ENCODE assay signal across 20 mouse cellular contexts in genomic region chr17:47277890-47278289, GRCm38 (mm10).
"Had no signal": no experiment of that assay in that cellular context is flagged by ENCODE, and none has a peak within 500 bp of the region (broad histone marks: within the 10 kb centered on the region; RNA-seq: fewer than 3 reads in every experiment).

No protein-coding gene starts in this region.

- H3K27ac ChIP-seq: kidney, postnatal 0 days; left cerebral cortex, adult 2 months; midbrain, embryonic 10.5 days; midbrain, embryonic 15.5 days; neural tube, embryonic 12.5 days; neural tube, embryonic 15.5 days; stomach, embryonic 15.5 days had no signal

- H3K36me3 ChIP-seq: midbrain, embryonic 15.5 days; neural tube, embryonic 15.5 days; stomach, embryonic 15.5 days had no signal

- H3K9ac ChIP-seq: lung, embryonic 14.5 days; midbrain, embryonic 15.5 days; neural tube, embryonic 12.5 days; neural tube, embryonic 15.5 days; stomach, embryonic 15.5 days had no signal

- DNase-seq: kidney, adult 2 months; kidney, postnatal 36 days; layer of hippocampus, postnatal 36 days; lung, embryonic 14.5 days; lung, postnatal 4 days; retina, postnatal 1 day; right cerebral cortex, postnatal 25 days; spleen, adult 18-20 months; thymus, adult 2 months; thymus, postnatal 14 days; thymus, postnatal 4 days had no signal

- H3K4me3 ChIP-seq: left cerebral cortex, adult 2 months; midbrain, embryonic 10.5 days; midbrain, embryonic 15.5 days; neural tube, embryonic 12.5 days; neural tube, embryonic 15.5 days; stomach, embryonic 15.5 days had no signal

- ATAC-seq: intestine, postnatal 0 days; lung, postnatal 0 days; midbrain, embryonic 15.5 days had no signal

- H3K9me3 ChIP-seq: midbrain, embryonic 15.5 days; neural tube, embryonic 12.5 days; neural tube, embryonic 15.5 days; stomach, embryonic 15.5 days had no signal

- H3K27me3 ChIP-seq: midbrain, embryonic 15.5 days; neural tube, embryonic 12.5 days; neural tube, embryonic 15.5 days; stomach, embryonic 15.5 days had no signal

- H3K4me2 ChIP-seq: lung, embryonic 14.5 days; midbrain, embryonic 15.5 days; neural tube, embryonic 12.5 days; neural tube, embryonic 15.5 days; stomach, embryonic 15.5 days had no signal
